Mouse (Mus musculus): ENCODE results near the gene Ly6g6f.
"Not testable (repeated sequence)": the region's sequence is repeated elsewhere in the genome, so short reads cannot be mapped to it uniquely, and the experiment has no call there.

DNA sequence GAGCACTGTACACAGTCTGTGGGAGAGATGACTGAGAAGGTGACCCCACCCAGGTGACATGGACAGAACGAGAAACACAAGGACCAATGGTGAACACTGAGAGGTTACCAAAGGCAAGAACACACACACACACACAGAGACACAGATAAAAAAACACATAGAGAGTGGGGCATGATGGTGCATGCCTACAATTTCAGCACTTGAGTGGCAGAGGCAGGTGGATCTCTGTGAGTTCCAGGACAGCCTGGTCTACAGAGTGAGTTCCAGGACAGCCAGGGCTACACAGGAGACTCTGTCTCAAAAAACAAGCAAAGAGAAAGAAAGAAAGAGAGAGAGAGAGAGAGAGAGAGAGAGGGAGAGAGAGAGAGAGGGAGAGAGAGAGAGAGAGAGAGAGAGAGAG, 51.7 kb downstream of the Ly6g6f start:
- not testable (repeated sequence) for TF ChIP-seq GATA1 (IDR thresholded peaks at IDR 0.05; ENCODE audit: borderline replicate concordance, low read length); FLI1 (IDR thresholded peaks at IDR 0.05; ENCODE audit: low read length)

Measured in megakaryocyte, embryonic 14.5 days (primary cell).